Mouse (Mus musculus): ENCODE results near the gene Mta1. TPM values are rescaled to one million over a fixed set of nuclear protein-coding genes. Genes with fewer than 3 reads are reported as not detected.

Gene Mta1
- total RNA-seq, 2 experiments from 2014 or later = 73.9 to 84.4 TPM

GRCm38 (mm10) chr12:113168031-113168536 is 70.0 kb downstream of the Mta1 start:
- DNase-seq (ENCODE audit: extremely low spot score in 1 of 2, low spot score in 1 of 2) = no peak

- DNase-seq (ENCODE audit: extremely low spot score in 1 of 2, low spot score in 1 of 2) = no peak
Observed at GRCm38 (mm10) chr12:113176960-113177725, 79.1 kb downstream of the Mta1 start.

- no peak for DNase-seq (ENCODE audit: extremely low spot score in 1 of 2, low spot score in 1 of 2)
Observed at GRCm38 (mm10) chr12:113181020-113181419, 82.9 kb downstream of the Mta1 start.

- DNase-seq (ENCODE audit: extremely low spot score in 1 of 2, low spot score in 1 of 2) = no peak
Observed at GRCm38 (mm10) chr12:113184945-113185344, 86.9 kb downstream of the Mta1 start.

GRCm38 (mm10) chr12:113185442-113186291 is 87.6 kb downstream of the Mta1 start, which contains the start of gene Tmem121:
TSS of gene Tmem121 (plus strand) at chr12:113185930.
- peak in 1 of 2 experiments; percentile 54 for DNase-seq (ENCODE audit: extremely low spot score in 1 of 2, low spot score in 1 of 2)

GRCm38 (mm10) chr12:113186326-113187010 is 88.4 kb downstream of the Mta1 start:
- DNase-seq (ENCODE audit: extremely low spot score in 1 of 2, low spot score in 1 of 2) = no peak

Small RNA genes lying within 50 kb of the gene (microRNA-seq; reads per million reads assigned to microRNA genes)
- gene Gm44471 = 0 reads per million in 2 experiments

Other genes with a start within 250 kb of the Mta1 start
- under 1 TPM in 1 of 2 experiments, not detected in 1; 0.10 TPM for gene Gpr132, start 230.1 kb upstream of the Mta1 start, total RNA-seq (2021)
- 10 to 100 TPM; 40.3 to 46.3 TPM for gene Jag2, start 168.5 kb upstream of the Mta1 start, total RNA-seq (2021)
- 10 to 100 TPM; 10.8 to 11.9 TPM for gene Nudt14, start 156.2 kb upstream of the Mta1 start, total RNA-seq (2021)
- gene Btbd6, start 121.8 kb upstream of the Mta1 start, total RNA-seq (2021) = 10 to 100 TPM; 55.3 to 56.5 TPM
- 10 to 100 TPM; 46.6 to 61.8 TPM for gene Brf1, start 97.6 kb upstream of the Mta1 start, total RNA-seq (2021)
- gene Pacs2, start 83.8 kb upstream of the Mta1 start, total RNA-seq (2021) = 10 to 100 TPM; 94.2 to 97.8 TPM
- 1 to 10 TPM in 1 of 2 experiments, under 1 TPM in 1; 0.64 to 1.2 TPM for gene Tex22, start 23.8 kb upstream of the Mta1 start, total RNA-seq (2021)
- 100 to 1,000 TPM; 110 to 113 TPM for gene Crip2, start 42.0 kb downstream of the Mta1 start, total RNA-seq (2021)
- gene Crip1, start 48.0 kb downstream of the Mta1 start, total RNA-seq (2021) = 10 to 100 TPM in 1 of 2 experiments, 1 to 10 TPM in 1; 7.6 to 12.6 TPM
- gene Tedc1, start 58.1 kb downstream of the Mta1 start, total RNA-seq (2021) = 1 to 10 TPM; 1.1 to 1.2 TPM
- gene Tmem121, start 87.7 kb downstream of the Mta1 start, total RNA-seq (2021) = 10 to 100 TPM; 22.6 to 23.3 TPM